Mouse (Mus musculus) small intestine, adult 2 months (tissue): ENCODE results near the gene Arhgef18. TPM values are rescaled to one million over a fixed set of nuclear protein-coding genes. Genes with fewer than 3 reads are reported as not detected.

Experiments
- H3K27ac ChIP-seq: fragments of 200-500 bp; 2 replicates; pipeline ENCODE4 v1.5.1; 2012; ENCODE audit warnings: low read depth, low read length, control low read depth, inconsistent platforms; ENCODE audit not compliant: insufficient read depth
- H3K27me3 ChIP-seq: fragments of 200-500 bp; 2 replicates; pipeline ENCODE4 v1.6.1; 2012; ENCODE audit warnings: mild to moderate bottlenecking, moderate library complexity, low read length, inconsistent platforms; ENCODE audit not compliant: control insufficient read depth, insufficient read depth
- H3K36me3 ChIP-seq: fragments of 200-500 bp; 2 replicates; pipeline ENCODE4 v1.6.1; 2012; ENCODE audit warnings: mild to moderate bottlenecking, low read length, control low read depth, inconsistent platforms; ENCODE audit not compliant: control insufficient read depth, insufficient read depth
- H3K4me1 ChIP-seq: fragments of 200-500 bp; 2 replicates; pipeline ENCODE4 v1.6.1; 2012; ENCODE audit warnings: low read length, inconsistent platforms, mixed read lengths; ENCODE audit not compliant: control insufficient read depth, insufficient read depth, insufficient read length
- H3K4me3 ChIP-seq: fragments of 200-500 bp; 2 replicates; pipeline ENCODE4 v1.5.1; 2012; ENCODE audit warnings: low read depth, mild to moderate bottlenecking, control low read depth, inconsistent platforms, low read length, moderate library complexity
- CTCF ChIP-seq: fragments of 200-500 bp; IDR thresholded peaks from 2 replicates; pipeline ENCODE4 v1.5.1; 2012; ENCODE audit warnings: low read depth, mild to moderate bottlenecking, control low read depth, inconsistent platforms, low read length, moderate library complexity, mixed read lengths; ENCODE audit not compliant: insufficient replicate concordance, insufficient read length; ENCODE audit errors: extremely low read depth
- POLR2A ChIP-seq: fragments of 200-500 bp; IDR thresholded peaks from 2 replicates; pipeline ENCODE4 v1.6.1; 2012; ENCODE audit warnings: low read depth, mild to moderate bottlenecking, control low read depth, inconsistent platforms, low read length, moderate library complexity
- WGBS: fragments of 180-500 bp; shearing (Covaris S2); methylation state at CpG from one replicate; pipeline ENCODE4 v1.1.7; 2018; 5-methylcytosine and 5-hydroxymethylcytosine counted together
- polyA plus RNA-seq: library from polyadenylated mRNA; depleted of rRNA; stranded (reverse); fragments of >200 nt; gene quantifications from 2 replicates; pipeline ENCODE4 v1.2.3, GENCODE M21; 2012; rRNA removed

The Arhgef18 gene
- polyA plus RNA-seq, 1 experiment, result 43.1 TPM

DNA sequence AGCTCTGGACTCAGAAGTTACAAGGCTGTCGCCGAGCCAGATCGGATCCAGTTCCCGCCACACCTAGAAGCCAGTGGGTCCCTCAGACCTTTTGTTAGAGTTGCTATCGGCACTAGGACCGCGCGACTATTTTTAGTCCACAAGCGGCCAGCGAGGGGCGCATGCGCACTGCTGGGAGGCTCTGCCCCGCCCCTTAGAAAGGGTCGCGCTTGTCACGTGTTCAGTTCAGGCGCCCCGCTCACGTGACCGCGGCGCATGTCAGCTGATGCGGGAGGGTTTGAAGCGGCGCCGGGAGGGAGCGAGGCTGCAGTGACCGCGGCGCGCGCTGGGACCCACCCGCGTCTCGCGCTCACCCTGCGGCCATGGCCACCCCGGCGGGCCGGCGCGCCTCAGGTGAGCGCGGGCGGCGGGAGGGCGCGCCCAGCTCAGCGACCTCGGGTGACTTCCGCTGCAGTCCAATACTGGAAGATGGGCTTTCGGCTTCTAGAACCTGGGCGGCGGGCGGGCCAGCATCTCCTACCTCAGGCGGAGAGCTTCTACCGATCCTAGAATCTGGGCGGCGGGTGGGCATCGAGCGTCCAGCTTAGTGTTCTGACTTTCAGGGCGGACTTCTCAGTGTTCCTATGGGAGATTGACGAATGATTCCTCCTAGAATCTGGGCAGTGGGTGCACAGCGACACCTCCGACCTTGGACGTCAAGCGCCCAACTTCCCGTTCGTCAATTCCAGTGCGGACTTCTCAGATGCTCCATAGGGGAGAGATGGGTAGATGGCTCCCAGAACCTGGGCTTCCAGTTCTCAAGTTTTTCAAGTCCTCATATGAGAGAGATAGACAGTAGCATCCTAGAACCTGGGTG, 107.7 kb downstream of the Arhgef18 start, which contains the start of gene Mcoln1:
Gene Mcoln1 (plus strand): TSS at position 223 of the 856 bp plus-strand sequence.
- TF ChIP-seq POLR2A, result peak; percentile 71; the same call in 1 of the 2 replicates
- no peak for TF ChIP-seq CTCF
- WGBS, result under 1% methylated on average over 70 of the region's 70 CpGs

DNA sequence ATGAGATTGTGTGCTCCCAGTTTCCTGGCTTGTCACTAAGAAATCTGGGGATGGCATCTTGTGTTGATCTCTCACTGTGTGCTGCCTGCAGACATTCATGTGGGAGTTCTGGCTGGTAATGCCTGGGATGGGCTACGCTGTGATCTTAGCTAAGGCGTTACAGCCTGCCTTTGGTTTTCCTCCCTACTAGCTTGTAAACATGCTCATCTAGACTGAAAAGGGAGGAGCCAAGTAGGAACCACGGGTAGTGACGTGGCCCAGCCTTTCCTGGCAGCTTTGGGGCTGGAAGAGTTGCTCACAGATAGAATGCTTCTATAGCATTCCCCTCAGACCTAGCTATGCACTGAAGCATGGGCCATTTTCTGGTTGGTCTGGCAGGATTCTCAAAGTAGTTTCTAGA, 109.4 kb downstream of the Arhgef18 start:
- H3K4me3 ChIP-seq, result no peak overlapping the region
- TF ChIP-seq POLR2A (no peak), CTCF (no peak)
- no peak overlapping the region for H3K27ac ChIP-seq
- 49% methylated on average over 4 of the region's 4 CpGs for WGBS
- H3K4me1 ChIP-seq, result peaks cover 10% of the 10 kb centered on the region; the same call in 1 of the 2 replicates
- peaks cover 8% of the 10 kb centered on the region; the same call in 1 of the 2 replicates for H3K36me3 ChIP-seq
- H3K27me3 ChIP-seq, result no peaks in the 10 kb centered on the region

More for the DNA sequence above, 107.7 kb downstream of the Arhgef18 start, which contains the start of gene Mcoln1:
- Histone ChIP-seq H3K27me3 (no peaks in the 10 kb centered on the region), H3K4me1 (peaks cover 10% of the 10 kb centered on the region; the same call in 1 of the 2 replicates), H3K27ac (peak within 1 kb of the TSS; percentile 64), H3K4me3 (peak within 1 kb of the TSS; percentile 81), H3K36me3 (peaks cover 3% of the 10 kb centered on the region)

Other genes starting within 250 kb of the Arhgef18 start
- gene Insr, start 113.4 kb upstream of the Arhgef18 start, polyA plus RNA-seq, result 13.3 and 21.8 TPM in 2 replicates
- 0.69 and 0.80 TPM in 2 replicates for gene A430078G23Rik, start 39.6 kb upstream of the Arhgef18 start, polyA plus RNA-seq
- 9.6 and 13.0 TPM in 2 replicates for gene Pex11g, start 74.7 kb downstream of the Arhgef18 start, polyA plus RNA-seq
- gene Tex45, start 77.9 kb downstream of the Arhgef18 start, polyA plus RNA-seq, result 0.08 and 0.11 TPM in 2 replicates
- gene Zfp358, start 100.1 kb downstream of the Arhgef18 start, polyA plus RNA-seq, result 20.2 and 40.0 TPM in 2 replicates
- 123 and 389 TPM in 2 replicates for gene Mcoln1, start 107.5 kb downstream of the Arhgef18 start, polyA plus RNA-seq
- 40.3 and 88.6 TPM in 2 replicates for gene Pnpla6, start 122.4 kb downstream of the Arhgef18 start, polyA plus RNA-seq
- 0.51 and 3.4 TPM in 2 replicates for gene C330021F23Rik, start 175.0 kb downstream of the Arhgef18 start, polyA plus RNA-seq
- 58.8 and 136 TPM in 2 replicates for gene Camsap3, start 194.3 kb downstream of the Arhgef18 start, polyA plus RNA-seq
- 18.1 and 44.3 TPM in 2 replicates for gene Xab2, start 228.3 kb downstream of the Arhgef18 start, polyA plus RNA-seq
- 1.8 and 2.5 TPM in 2 replicates for gene Pet100, start 228.5 kb downstream of the Arhgef18 start, polyA plus RNA-seq
- not detected in 2 replicates for gene Pcp2, start 232.5 kb downstream of the Arhgef18 start, polyA plus RNA-seq
- 134 and 330 TPM in 2 replicates for gene Stxbp2, start 237.9 kb downstream of the Arhgef18 start, polyA plus RNA-seq